ENCODE assay signal across 8 mouse cellular contexts in the genomic region with DNA sequence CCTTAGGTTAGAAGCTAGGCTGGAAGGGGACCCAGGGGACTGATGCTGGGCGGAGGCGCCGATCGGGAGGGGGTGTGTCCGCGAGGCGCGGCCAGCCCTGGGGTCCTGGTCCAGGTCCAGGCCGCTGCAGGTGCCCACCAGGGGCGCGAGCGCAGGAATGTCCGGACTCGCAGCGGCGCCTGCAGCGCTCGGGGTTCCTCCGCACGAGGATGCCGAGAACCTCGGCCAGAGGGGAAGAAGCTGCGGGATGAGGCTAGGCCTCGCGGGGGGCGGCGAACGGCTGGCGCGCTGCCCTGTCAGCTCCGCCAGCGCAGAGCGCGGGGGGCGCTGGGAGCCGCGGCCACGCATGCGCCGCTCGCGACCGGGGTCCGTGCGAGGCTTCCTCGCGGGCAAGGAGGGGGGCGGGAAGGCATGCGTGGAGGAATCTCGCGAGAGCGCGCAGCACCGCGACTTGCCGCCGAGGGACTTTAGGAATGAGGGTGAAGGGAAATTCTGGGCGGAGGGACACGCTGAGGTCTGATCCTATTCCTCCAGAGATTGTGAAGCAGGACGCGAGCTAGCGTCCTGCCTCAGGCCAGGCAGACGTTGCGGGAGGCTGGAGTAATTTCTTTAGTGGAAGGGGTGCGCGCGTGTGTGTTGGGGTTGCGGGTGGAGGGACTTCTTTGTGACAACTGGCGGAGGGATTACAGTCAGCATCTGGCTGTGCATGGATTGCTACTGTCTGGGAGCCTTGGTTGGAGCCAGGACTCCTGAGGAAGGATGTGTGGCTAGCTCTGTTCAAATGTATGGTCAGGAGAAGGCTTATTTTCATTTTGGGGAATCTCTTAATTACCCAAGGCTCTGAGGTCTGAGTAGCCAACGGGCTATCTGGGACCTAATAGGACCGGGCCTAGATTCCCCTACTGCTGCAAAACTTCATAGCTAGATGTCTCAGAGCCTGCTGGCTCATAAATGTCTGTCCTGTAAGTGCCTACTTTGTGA. TPM values are rescaled to one million over a fixed set of nuclear protein-coding genes. Genes with fewer than 3 reads are reported as not detected.
DNase-seq lines count a peak whose midpoint lies in the region; ATAC-seq and TF ChIP-seq lines count a peak whose summit lies in the region.
"Had no signal": no experiment of that assay in that cellular context is flagged by ENCODE, and none has a peak within 500 bp of the region (broad histone marks: within the 10 kb centered on the region; RNA-seq: fewer than 3 reads in every experiment).

Gene Zkscan2 (minus strand): TSS at position 211 of the 981 bp plus-strand sequence.

- H3K9ac ChIP-seq in embryonic facial prominence, embryonic 14.5 days (ENCODE audit: low read depth, low read length), result peak within 1 kb of the TSS; percentile 79
- peak within 1 kb of the TSS; percentile 54 for H3K9ac ChIP-seq in heart, adult 2 months (ENCODE audit: low read depth, low read length)
- H3K9ac ChIP-seq in midbrain, embryonic 11.5 days (ENCODE audit: low read length), result peak within 1 kb of the TSS; percentile 85

- no peak for TF ChIP-seq CTCF in heart, adult 2 months (IDR thresholded peaks at IDR 0.05)
- TF ChIP-seq CTCF in kidney, adult 2 months (conservative IDR thresholded peaks at IDR 0.05; ENCODE audit: insufficient read depth, insufficient read length, low read depth, low read length), result no peak

- peak within 1 kb of the TSS; percentile 49; the same call in 1 of the 2 replicates for H3K27ac ChIP-seq in embryonic facial prominence, embryonic 14.5 days (replicated peaks; ENCODE audit: low read depth, low read length)
- H3K27ac ChIP-seq in heart, adult 2 months, result no peak within 1 kb of the TSS
- H3K27ac ChIP-seq in kidney, adult 2 months (ENCODE audit: insufficient read depth, low read depth, low read length), result no peak within 1 kb of the TSS
- peak within 1 kb of the TSS; percentile 60 for H3K27ac ChIP-seq in midbrain, embryonic 11.5 days (ENCODE audit: low read depth, low read length)
- H3K27ac ChIP-seq: macrophage had no signal

- peak; percentile 95 for ATAC-seq in embryonic facial prominence, embryonic 14.5 days (ENCODE audit: low read depth)
- ATAC-seq in midbrain, embryonic 11.5 days (ENCODE audit: low FRiP score), result peak; percentile 98

- intact Hi-C loops in heart, adult 2 months (cut with DNase I), result no loop called here
- intact Hi-C loops in left cerebral cortex, postnatal 4 days (cut with DNase I), result no loop called here

- DNase-seq in brain, embryonic 18.5 days (ENCODE audit: low read depth, low spot score), result peak; percentile 91
- peak; percentile 95 for DNase-seq in embryonic facial prominence, embryonic 14.5 days (ENCODE audit: low spot score)
- peak; percentile 63 to 71 for DNase-seq in heart, adult 2 months
- peak; percentile 64 for DNase-seq in kidney, adult 2 months
- peak; percentile 95 for DNase-seq in left cerebral cortex, postnatal 4 days
- DNase-seq in midbrain, embryonic 11.5 days (ENCODE audit: low spot score, missing footprints), result peak; percentile 99
- DNase-seq in spleen, postnatal 4 days (ENCODE audit: low spot score in 2 of 2), result peak; percentile 16 to 63

- H3K27me3 ChIP-seq in embryonic facial prominence, embryonic 14.5 days (replicated peaks; ENCODE audit: control insufficient read depth, insufficient read depth, low read length), result no peaks in the 10 kb centered on the region
- no peaks in the 10 kb centered on the region for H3K27me3 ChIP-seq in heart, adult 2 months (ENCODE audit: control insufficient read depth, insufficient read depth, low read length)
- no peaks in the 10 kb centered on the region; the same call in 1 of the 2 replicates for H3K27me3 ChIP-seq in kidney, adult 2 months (replicated peaks; ENCODE audit: control insufficient read depth, insufficient read depth, low read length)
- no peaks in the 10 kb centered on the region for H3K27me3 ChIP-seq in midbrain, embryonic 11.5 days (ENCODE audit: control insufficient read depth, insufficient read depth, low read length)

- H3K4me2 ChIP-seq in embryonic facial prominence, embryonic 14.5 days (ENCODE audit: low read depth, low read length), result peak within 1 kb of the TSS; percentile 89
- H3K4me2 ChIP-seq in midbrain, embryonic 11.5 days, result peak within 1 kb of the TSS; percentile 88

- H3K36me3 ChIP-seq in embryonic facial prominence, embryonic 14.5 days (ENCODE audit: control insufficient read depth, insufficient read depth, low read length), result peaks cover 19% of the 10 kb centered on the region
- no peaks in the 10 kb centered on the region for H3K36me3 ChIP-seq in heart, adult 2 months (ENCODE audit: control insufficient read depth, insufficient read depth, low read length)
- no peaks in the 10 kb centered on the region for H3K36me3 ChIP-seq in kidney, adult 2 months (ENCODE audit: control insufficient read depth, insufficient read depth, low read length)
- H3K36me3 ChIP-seq in midbrain, embryonic 11.5 days (ENCODE audit: control insufficient read depth, insufficient read depth, low read length), result no peaks in the 10 kb centered on the region

- 3% methylated on average over 39 of the region's 71 CpGs for WGBS in embryonic facial prominence, embryonic 14.5 days
- 3% methylated on average over 67 of the region's 71 CpGs for WGBS in heart, adult 2 months
- WGBS in kidney, adult 2 months, result 2% methylated on average over 71 of the region's 71 CpGs
- WGBS in midbrain, embryonic 11.5 days, result 2% methylated on average over 71 of the region's 71 CpGs

- H3K79me2 ChIP-seq in heart, adult 2 months (replicated peaks; ENCODE audit: control insufficient read depth, insufficient read depth, low read length), result no peaks in the 10 kb centered on the region

- peak within 1 kb of the TSS; percentile 71 for H3K4me3 ChIP-seq in embryonic facial prominence, embryonic 14.5 days (ENCODE audit: low read depth, low read length)
- H3K4me3 ChIP-seq in heart, adult 2 months, result peak within 1 kb of the TSS; percentile 54
- H3K4me3 ChIP-seq in kidney, adult 2 months (ENCODE audit: insufficient read depth, low read depth, low read length), result peak within 1 kb of the TSS; percentile 57
- H3K4me3 ChIP-seq in midbrain, embryonic 11.5 days (ENCODE audit: low read depth, low read length), result peak within 1 kb of the TSS; percentile 61

- TF ChIP-seq EP300 in heart, adult 2 months (IDR thresholded peaks at IDR 0.05; ENCODE audit: insufficient read depth, low read depth, low read length), result no peak

- no peaks in the 10 kb centered on the region for H3K9me3 ChIP-seq in embryonic facial prominence, embryonic 14.5 days (ENCODE audit: control insufficient read depth, low read length)
- H3K9me3 ChIP-seq in midbrain, embryonic 11.5 days (ENCODE audit: control insufficient read depth, low read length), result no peaks in the 10 kb centered on the region

- no peaks in the 10 kb centered on the region for H3K4me1 ChIP-seq in embryonic facial prominence, embryonic 14.5 days (ENCODE audit: control insufficient read depth, insufficient read depth, low read length)
- H3K4me1 ChIP-seq in heart, adult 2 months (ENCODE audit: control insufficient read depth, insufficient read depth, low read length), result no peaks in the 10 kb centered on the region
- H3K4me1 ChIP-seq in kidney, adult 2 months (ENCODE audit: control insufficient read depth, insufficient read depth, low read length), result no peaks in the 10 kb centered on the region
- H3K4me1 ChIP-seq in midbrain, embryonic 11.5 days (ENCODE audit: control insufficient read depth, insufficient read depth, low read length), result peaks cover 7% of the 10 kb centered on the region; the same call in 1 of the 2 replicates

- TF ChIP-seq POLR2A in heart, adult 2 months (IDR thresholded peaks at IDR 0.05; ENCODE audit: insufficient read depth, low read depth, low read length), result no peak
- TF ChIP-seq POLR2A in kidney, adult 2 months (IDR thresholded peaks at IDR 0.05; ENCODE audit: low read depth, low read length), result no peak

RNA-seq across cellular contexts. Expression of gene Zkscan2, which starts in this region (rescaled TPM):
- polyA plus RNA-seq in embryonic facial prominence, embryonic 14.5 days (2014; fragmentation: Nextera tagmentation; extraction: Ambion mirVana), result 3.1 and 3.7 TPM in 2 replicates
- total RNA-seq in heart, adult 2 months (2021), result under 1 TPM; 0.21 to 0.25 TPM
- polyA plus RNA-seq in heart, adult 2 months (2012; rRNA removed), result 0.12 and 0.21 TPM in 2 replicates
- polyA plus RNA-seq in kidney, adult 2 months (2012; rRNA removed), result 0.06 and 0.07 TPM in 2 replicates
- total RNA-seq in left cerebral cortex, postnatal 4 days (2021), result 10 to 100 TPM; 34.1 to 36.5 TPM
- polyA plus RNA-seq in midbrain, embryonic 11.5 days (2014; fragmentation: Nextera tagmentation; extraction: Ambion mirVana), result 6.4 and 8.2 TPM in 2 replicates
- polyA plus RNA-seq: macrophage had no signal

Comparison
In these comparisons a context has a peak if more than half of its experiments do, and no peak if none do; other contexts are left out.
1. RNA of gene Zkscan2 (total RNA-seq): 34.1 to 36.5 TPM in left cerebral cortex, postnatal 4 days; 0.21 to 0.25 TPM in heart, adult 2 months; every median in the first group is over 10 times any median in the second.
2. Peak in DNase-seq, H3K4me3 ChIP-seq and H3K9ac ChIP-seq in heart, adult 2 months; RNA of the gene not detected or under 1 TPM.
3. Peak in DNase-seq and H3K4me3 ChIP-seq in kidney, adult 2 months; RNA of the gene not detected or under 1 TPM.
4. DNase-seq: peak in every context shown above with its lines; median percentile 99 in midbrain, embryonic 11.5 days; 95 in embryonic facial prominence, embryonic 14.5 days; 95 in left cerebral cortex, postnatal 4 days; 91 in brain, embryonic 18.5 days; 67 in heart, adult 2 months; 64 in kidney, adult 2 months; 40 in spleen, postnatal 4 days.
5. H3K27ac ChIP-seq: peak in embryonic facial prominence, embryonic 14.5 days (single experiment) and midbrain, embryonic 11.5 days (single experiment); none in heart, adult 2 months (single experiment) and kidney, adult 2 months (single experiment).
6. Peak in every context shown above with its lines, with median percentiles within 50 percentile points of each other: H3K4me3 ChIP-seq and H3K9ac ChIP-seq.